Mouse (Mus musculus) forebrain, embryonic 12.5 days (tissue): ENCODE measurements around the gene G430095P16Rik. TPM values are rescaled to one million over a fixed set of nuclear protein-coding genes. Genes with fewer than 3 reads are reported as not detected.

Source experiments
- ATAC-seq: fragments of 200-750 bp; cut with Nextera tagmentation; 2 replicates; pipeline ENCODE4 v1.8.0; 2017; ENCODE audit warnings: moderate TSS enrichment; ENCODE audit not compliant: low FRiP score
- H3K27ac ChIP-seq: fragments of 300-500 bp; sonication (generic); 2 replicates; pipeline ENCODE4 v1.5.1; 2016; ENCODE audit warnings: mild to moderate bottlenecking
- H3K27me3 ChIP-seq: fragments of 300-500 bp; sonication (generic); 2 replicates; pipeline ENCODE4 v1.6.1; 2016; ENCODE audit warnings: mild to moderate bottlenecking
- H3K36me3 ChIP-seq: fragments of 300-500 bp; sonication (generic); replicated peaks from 2 replicates; pipeline ENCODE4 v1.6.1; 2016; ENCODE audit warnings: mild to moderate bottlenecking
- H3K4me1 ChIP-seq: fragments of 300-500 bp; sonication (generic); 2 replicates; pipeline ENCODE4 v1.6.1; 2016
- H3K4me2 ChIP-seq: fragments of 300-500 bp; sonication (generic); 2 replicates; pipeline ENCODE4 v1.6.1; 2016; ENCODE audit warnings: mild to moderate bottlenecking, moderate library complexity
- H3K4me3 ChIP-seq: fragments of 300-500 bp; sonication (generic); replicated peaks from 2 replicates; pipeline ENCODE4 v1.5.1; 2016; ENCODE audit warnings: mild to moderate bottlenecking
- H3K9ac ChIP-seq: fragments of 300-500 bp; sonication (generic); 2 replicates; pipeline ENCODE4 v1.6.1; 2016; ENCODE audit warnings: mild to moderate bottlenecking
- H3K9me3 ChIP-seq: fragments of 300-500 bp; sonication (generic); 2 replicates; pipeline ENCODE4 v1.6.1; 2016
- WGBS: fragments of 180-500 bp; shearing (Covaris S2); methylation state at CpG from one replicate; pipeline ENCODE4 v1.1.7; 2016; 5-methylcytosine and 5-hydroxymethylcytosine counted together
- polyA plus RNA-seq: library from polyadenylated mRNA; unstranded; fragments of >200 nt; fragmentation: Nextera tagmentation; extraction: Ambion mirVana; gene quantifications from 2 replicates; pipeline ENCODE4 v1.2.1, GENCODE M21; 2016

Gene G430095P16Rik
- polyA plus RNA-seq: 2.2 and 3.5 TPM in 2 replicates

- peak; percentile 81 for ATAC-seq
- peak within 1 kb of the TSS; percentile 24 for H3K4me2 ChIP-seq
- peaks cover 38% of the 10 kb centered on the region for H3K27me3 ChIP-seq
- peaks cover 53% of the 10 kb centered on the region for H3K4me1 ChIP-seq
- no peak within 1 kb of the TSS for H3K4me3 ChIP-seq
- WGBS: 14% methylated on average over 10 of the region's 10 CpGs
- peaks cover 60% of the 10 kb centered on the region for H3K36me3 ChIP-seq
- H3K9me3 ChIP-seq: no peaks in the 10 kb centered on the region
- H3K9ac ChIP-seq: peak within 1 kb of the TSS; percentile 36
- peak within 1 kb of the TSS; percentile 87 for H3K27ac ChIP-seq
These were observed at the start of gene G430095P16Rik for GRCm38 (mm10) chr8:84722850-84723570. Gene G430095P16Rik, plus strand, starts transcription at chr8:84723007.

GRCm38 (mm10) chr8:84677305-84677704 is 45.5 kb upstream of the G430095P16Rik start:
- Histone ChIP-seq H3K27me3 (no peaks in the 10 kb centered on the region), H3K4me1 (0 out of 2 replicates have a peak, but pooled peaks cover 2% of the 10 kb centered on the region), H3K9me3 (no peaks in the 10 kb centered on the region), H3K4me3 (no peak overlapping the region), H3K4me2 (no peak overlapping the region), H3K9ac (no peak overlapping the region), H3K36me3 (peaks cover 65% of the 10 kb centered on the region), H3K27ac (no peak overlapping the region)
- ATAC-seq: no peak
- WGBS: 91% methylated on average over 5 of the region's 5 CpGs

DNA sequence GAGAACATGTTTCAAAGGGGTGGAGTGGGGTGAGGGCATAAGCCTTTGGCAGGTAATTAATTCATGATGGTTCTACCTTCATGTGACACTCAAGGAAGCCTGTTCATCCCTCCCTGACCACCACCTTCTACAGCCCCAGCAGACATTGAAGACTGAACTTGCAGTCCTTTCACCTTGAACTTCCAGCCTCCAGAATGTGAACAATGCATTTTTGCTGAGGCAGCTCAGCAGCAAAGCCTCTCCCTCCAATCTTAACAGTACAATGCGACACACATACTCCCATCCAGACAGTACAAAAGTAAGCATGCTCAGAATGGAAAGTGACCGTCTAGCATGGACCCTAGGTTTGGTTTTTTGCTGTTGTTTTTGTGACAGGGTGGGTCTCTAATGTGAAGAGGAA is 41.3 kb upstream of the G430095P16Rik start:
- 91% methylated on average over 2 of the region's 2 CpGs for WGBS
- Histone ChIP-seq H3K27ac (no peak overlapping the region), H3K4me3 (no peak overlapping the region), H3K9ac (no peak overlapping the region), H3K4me1 (peaks cover 22% of the 10 kb centered on the region), H3K36me3 (peaks cover 34% of the 10 kb centered on the region), H3K27me3 (no peaks in the 10 kb centered on the region), H3K4me2 (no peak overlapping the region), H3K9me3 (no peaks in the 10 kb centered on the region)
- no peak for ATAC-seq

DNA sequence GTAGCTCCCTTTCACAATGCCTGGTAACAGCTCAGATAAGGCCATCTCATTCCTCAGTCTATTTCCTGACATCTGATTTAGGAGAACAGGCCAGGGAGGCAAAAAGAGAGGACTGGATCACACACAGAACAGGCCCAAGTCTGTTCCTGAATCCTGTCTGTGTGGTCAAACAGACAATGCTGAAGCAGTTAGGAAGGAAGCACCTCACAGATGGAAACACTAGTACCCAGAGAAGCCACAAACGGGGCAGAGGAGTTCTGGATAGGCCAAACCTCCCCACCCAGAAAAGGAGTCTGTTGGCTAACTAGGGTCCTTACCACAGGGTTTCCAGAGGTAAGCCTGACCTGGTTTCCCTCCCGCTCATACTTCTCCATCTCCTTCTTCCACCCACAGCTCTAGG is 40.5 kb upstream of the G430095P16Rik start:
- 83% methylated on average over 2 of the region's 2 CpGs for WGBS
- no peaks in the 10 kb centered on the region for H3K9me3 ChIP-seq
- no peaks in the 10 kb centered on the region for H3K27me3 ChIP-seq
- H3K4me3 ChIP-seq: no peak overlapping the region
- no peak overlapping the region for H3K27ac ChIP-seq
- peaks cover 26% of the 10 kb centered on the region for H3K4me1 ChIP-seq
- H3K36me3 ChIP-seq: peaks cover 28% of the 10 kb centered on the region
- H3K9ac ChIP-seq: no peak overlapping the region
- no peak for ATAC-seq
- H3K4me2 ChIP-seq: no peak overlapping the region

DNA sequence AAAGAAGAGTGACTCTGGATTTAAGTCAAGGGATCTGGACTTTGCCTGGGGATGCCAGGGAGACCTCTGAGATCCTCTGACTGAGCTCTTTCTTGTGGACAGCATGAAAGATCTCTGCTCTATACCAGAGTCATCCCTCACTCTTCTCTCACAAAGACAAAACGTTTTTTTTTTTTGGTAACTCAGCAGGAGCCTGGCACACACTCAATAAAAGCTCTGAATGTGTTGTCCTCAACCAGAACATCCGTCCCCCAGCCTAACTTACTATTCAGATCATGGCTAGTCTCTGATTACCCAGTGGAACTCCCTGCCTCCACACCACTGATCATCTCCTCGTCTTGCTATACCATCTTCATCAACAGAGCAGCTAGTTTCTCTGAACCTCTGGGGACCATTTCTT is 38.3 kb upstream of the G430095P16Rik start:
- 50% methylated on average over 3 of the region's 3 CpGs for WGBS
- Histone ChIP-seq H3K4me3 (no peak overlapping the region), H3K27ac (no peak overlapping the region), H3K4me2 (no peak overlapping the region), H3K4me1 (peaks cover 36% of the 10 kb centered on the region), H3K36me3 (peaks cover 25% of the 10 kb centered on the region), H3K9me3 (no peaks in the 10 kb centered on the region), H3K27me3 (no peaks in the 10 kb centered on the region), H3K9ac (no peak overlapping the region)
- no peak for ATAC-seq

DNA sequence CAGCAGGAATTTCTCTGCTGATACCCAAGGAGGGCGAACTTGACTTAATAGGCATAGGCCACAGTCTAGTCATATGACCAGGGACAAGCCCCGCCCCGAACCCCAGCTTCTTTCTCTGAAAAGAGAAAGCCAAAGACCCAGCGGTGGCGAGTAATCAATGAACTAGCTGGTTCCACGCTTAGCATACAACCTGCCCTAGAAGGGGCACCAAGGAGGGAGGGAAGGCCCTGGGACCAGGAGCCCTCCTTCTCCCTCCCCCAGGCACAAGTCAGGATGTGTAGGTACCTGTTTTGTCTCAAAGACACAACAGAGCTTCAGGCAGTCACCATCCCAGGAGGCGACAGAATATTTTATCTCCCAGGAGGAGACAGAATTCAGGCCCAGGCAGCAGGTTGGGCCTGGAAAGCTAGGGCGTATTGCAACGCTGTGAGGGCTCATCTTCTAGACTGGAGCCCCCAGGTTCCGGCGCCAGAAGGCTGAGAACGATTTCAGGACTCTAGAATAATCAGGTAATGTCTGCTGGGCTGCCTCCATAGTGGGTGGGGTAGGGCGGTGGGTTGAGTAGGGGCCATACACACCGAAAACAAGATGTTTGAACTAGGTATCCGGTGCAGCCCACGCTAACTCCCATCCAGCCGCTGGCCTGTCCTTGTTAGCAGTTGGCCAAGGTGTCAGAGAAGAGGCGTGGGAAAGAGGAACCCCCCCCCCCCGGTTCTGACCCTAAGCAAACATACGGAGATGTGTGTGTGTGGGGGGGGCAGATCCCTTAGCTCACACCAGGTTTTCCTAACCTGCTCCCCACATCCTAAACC is 36.4 kb upstream of the G430095P16Rik start, which contains the start of gene Trmt1:
Gene Trmt1, plus strand, starts transcription at position 117 of the 812 bp plus-strand sequence.
- peak within 1 kb of the TSS; percentile 100 for H3K9ac ChIP-seq
- H3K4me1 ChIP-seq: peaks cover 43% of the 10 kb centered on the region
- peak within 1 kb of the TSS; percentile 95 for H3K27ac ChIP-seq
- H3K27me3 ChIP-seq: no peaks in the 10 kb centered on the region
- WGBS: 10% methylated on average over 20 of the region's 20 CpGs
- peak within 1 kb of the TSS; percentile 96 for H3K4me2 ChIP-seq
- H3K9me3 ChIP-seq: no peaks in the 10 kb centered on the region
- H3K4me3 ChIP-seq: peak within 1 kb of the TSS; percentile 100
- peaks cover 27% of the 10 kb centered on the region for H3K36me3 ChIP-seq
- ATAC-seq: 0 out of 2 replicates have a peak, but pooled peaks have one; percentile 24

- peak; percentile 47; the same call in 1 of the 2 replicates for ATAC-seq
- Histone ChIP-seq H3K4me2 (peak overlapping the region; percentile 96), H3K27me3 (no peaks in the 10 kb centered on the region), H3K4me1 (peaks cover 43% of the 10 kb centered on the region), H3K4me3 (peak overlapping the region; percentile 100), H3K9me3 (no peaks in the 10 kb centered on the region), H3K36me3 (peaks cover 23% of the 10 kb centered on the region), H3K27ac (peak overlapping the region; percentile 95), H3K9ac (peak overlapping the region; percentile 100)
- WGBS: 1% methylated on average over 54 of the region's 62 CpGs
These were observed 35.7 kb upstream of the G430095P16Rik start for GRCm38 (mm10) chr8:84687003-84687704.

DNA sequence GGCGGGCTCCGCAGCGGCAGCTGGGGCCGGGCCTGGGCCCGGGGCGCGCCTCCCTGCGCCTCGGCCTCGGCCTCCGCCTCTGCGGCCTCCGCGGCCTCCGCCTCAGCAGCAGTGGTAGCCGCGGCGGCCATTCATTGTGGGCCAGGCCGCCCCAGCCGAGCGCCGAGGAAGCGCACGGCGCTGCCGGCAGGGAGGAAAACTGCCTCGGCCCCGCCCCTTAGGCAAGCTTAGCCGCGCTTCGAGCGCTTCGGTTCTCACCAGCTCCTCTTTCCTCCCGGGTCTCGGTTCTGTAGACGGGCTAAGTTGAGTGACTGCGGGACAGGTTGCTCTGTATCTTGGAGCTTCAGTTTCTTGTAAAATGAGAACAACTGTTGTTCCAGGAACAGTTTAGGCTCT is 35.1 kb upstream of the G430095P16Rik start, which contains the start of gene Nacc1:
Gene Nacc1, minus strand, starts transcription at position 158 of the 396 bp plus-strand sequence.
- peak within 1 kb of the TSS; percentile 100 for H3K4me3 ChIP-seq
- WGBS: 0% methylated on average over 26 of the region's 37 CpGs
- ATAC-seq: peak; percentile 85
- H3K4me2 ChIP-seq: peak within 1 kb of the TSS; percentile 96
- no peaks in the 10 kb centered on the region for H3K27me3 ChIP-seq
- H3K27ac ChIP-seq: peak within 1 kb of the TSS; percentile 95
- H3K4me1 ChIP-seq: peaks cover 43% of the 10 kb centered on the region
- no peaks in the 10 kb centered on the region for H3K9me3 ChIP-seq
- peaks cover 23% of the 10 kb centered on the region for H3K36me3 ChIP-seq
- H3K9ac ChIP-seq: peak within 1 kb of the TSS; percentile 100

- Histone ChIP-seq H3K27ac (no peak overlapping the region), H3K4me1 (peaks cover 43% of the 10 kb centered on the region)
These were observed 33.5 kb upstream of the G430095P16Rik start for GRCm38 (mm10) chr8:84689091-84689915.

DNA sequence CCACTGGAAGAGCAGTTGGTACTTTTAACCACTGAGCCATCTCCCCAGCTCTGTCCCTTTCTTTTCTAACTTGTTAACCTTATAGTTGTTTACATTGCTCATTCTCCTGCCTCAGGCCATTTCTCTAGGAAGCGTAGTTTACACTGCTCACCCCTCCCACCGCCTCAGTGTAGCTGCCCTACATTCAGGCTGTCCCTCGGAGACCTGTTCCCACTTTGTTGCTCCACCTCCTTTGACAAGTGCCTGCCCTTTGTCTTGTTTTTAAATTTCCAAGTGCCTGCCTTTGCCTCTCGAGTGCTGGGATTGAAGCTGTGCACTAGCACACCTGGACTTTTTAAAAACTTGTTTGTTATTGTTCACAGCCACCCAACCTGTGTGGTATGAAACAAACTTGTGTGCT is 29.5 kb upstream of the G430095P16Rik start:
- H3K4me3 ChIP-seq: no peak overlapping the region
- 76% methylated on average over 4 of the region's 4 CpGs for WGBS
- H3K9ac ChIP-seq: no peak overlapping the region
- no peaks in the 10 kb centered on the region for H3K27me3 ChIP-seq
- no peak for ATAC-seq
- peaks cover 62% of the 10 kb centered on the region for H3K36me3 ChIP-seq
- H3K4me1 ChIP-seq: peaks cover 14% of the 10 kb centered on the region
- no peaks in the 10 kb centered on the region for H3K9me3 ChIP-seq
- no peak overlapping the region for H3K27ac ChIP-seq
- H3K4me2 ChIP-seq: no peak overlapping the region

More at GRCm38 (mm10) chr8:84689091-84689915, 33.5 kb upstream of the G430095P16Rik start:
- Histone ChIP-seq H3K36me3 (peaks cover 29% of the 10 kb centered on the region), H3K27me3 (no peaks in the 10 kb centered on the region), H3K9ac (peak overlapping the region; percentile 66), H3K4me3 (peak overlapping the region; percentile 73), H3K9me3 (no peaks in the 10 kb centered on the region), H3K4me2 (peak overlapping the region; percentile 88)
- WGBS: 1% methylated on average over 47 of the region's 47 CpGs
- ATAC-seq: peak; percentile 86

GRCm38 (mm10) chr8:84695140-84695539 is 27.7 kb upstream of the G430095P16Rik start:
- WGBS: 93% methylated on average over 6 of the region's 6 CpGs
- Histone ChIP-seq H3K4me3 (no peak overlapping the region), H3K9me3 (no peaks in the 10 kb centered on the region), H3K36me3 (peaks cover 75% of the 10 kb centered on the region), H3K27ac (no peak overlapping the region), H3K27me3 (peaks cover 4% of the 10 kb centered on the region), H3K4me1 (peaks cover under 1% of the 10 kb centered on the region), H3K9ac (no peak overlapping the region), H3K4me2 (no peak overlapping the region)
- no peak for ATAC-seq
